Mouse (Mus musculus): Measurements from ENCODE around the gene Exoc4.

DNA sequence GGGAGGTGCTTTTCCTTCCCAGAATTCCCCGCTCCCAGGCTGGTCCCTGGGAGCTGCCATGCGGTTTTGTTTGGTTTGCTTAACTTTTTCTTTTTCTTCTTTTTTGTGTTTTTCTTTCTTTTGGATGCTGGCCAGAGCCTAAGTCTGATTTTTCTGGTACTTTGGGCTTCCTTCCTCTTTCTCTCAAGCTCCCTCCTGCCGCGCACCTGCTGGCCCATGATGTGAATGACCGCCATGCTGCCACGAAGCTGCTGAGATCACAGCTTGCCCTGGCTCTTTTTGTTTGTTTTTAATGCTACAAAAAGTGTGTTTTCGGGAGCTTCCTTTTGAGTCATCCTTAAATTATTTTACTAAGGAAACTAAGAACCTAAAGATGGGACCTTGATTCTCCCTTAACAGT lies 751.8 kb downstream of the Exoc4 start:
- TF ChIP-seq EP300 (IDR thresholded peaks at IDR 0.05; ENCODE audit: low read depth) (no peak), CTCF (IDR thresholded peaks at IDR 0.05; ENCODE audit: low read depth) (no peak)
